Mouse (Mus musculus) monocyte, adult 5-6 weeks (primary cell): Measurements from ENCODE around the gene Rlim. TPM values are rescaled to one million over a fixed set of nuclear protein-coding genes. Genes with fewer than 3 reads are reported as not detected.

Experiments
- total RNA-seq: library from RNA; stranded (forward); fragments of 200-1000, 200-491, 200-594 nt; gene quantifications from 3 replicates; pipeline ENCODE4 v1.2.3, GENCODE M21; 2017

Rlim gene
- total RNA-seq, 1 experiment from 2014 or later = 150 TPM

Other genes with a start within 250 kb of the Rlim start
- gene Slc16a2, start 159.3 kb downstream of the Rlim start, total RNA-seq = 0.29 TPM in 1 of 3 replicates, not detected in the others
- gene Nexmif, start 219.9 kb upstream of the Rlim start, total RNA-seq = 0.19 TPM in 1 of 3 replicates, not detected in the others